Mouse (Mus musculus) liver, embryonic 11.5 days (tissue): ENCODE measurements at regions not wholly inside any gene's neighbourhood (a gene's known extent, or its start where the extent isn't known, plus 50 kb on each side); places are given as distances from the start of the nearest gene placed in this dataset.

Experiments used
- ATAC-seq: fragments of 200-750 bp; cut with Nextera tagmentation; replicated peaks from 2 replicates; pipeline ENCODE4 v1.8.0; 2017; ENCODE audit warnings: moderate number of reproducible peaks, mild to moderate bottlenecking, moderate TSS enrichment, moderate library complexity; ENCODE audit not compliant: low FRiP score
- DNase-seq: peaks from one replicate; pipeline ENCODE4 v3.0.0-alpha.2; 2017; ENCODE audit warnings: low spot score
- H3K27ac ChIP-seq: fragments of 300-500 bp; sonication (generic); 2 replicates; pipeline ENCODE4 v1.5.1; 2014; ENCODE audit warnings: mild to moderate bottlenecking, low read depth, low read length, control low read depth
- H3K27me3 ChIP-seq: fragments of 300-500 bp; sonication (generic); replicated peaks from 2 replicates; pipeline ENCODE4 v1.6.1; 2014; ENCODE audit warnings: low read length, mixed read lengths; ENCODE audit not compliant: control insufficient read depth, insufficient read depth
- H3K36me3 ChIP-seq: fragments of 300-500 bp; sonication (generic); 2 replicates; pipeline ENCODE4 v1.6.1; 2014; ENCODE audit warnings: mild to moderate bottlenecking, low read length, moderate library complexity, mixed read lengths; ENCODE audit not compliant: control insufficient read depth, insufficient read depth
- H3K4me1 ChIP-seq: fragments of 300-500 bp; sonication (generic); replicated peaks from 2 replicates; pipeline ENCODE4 v1.6.1; 2014; ENCODE audit warnings: low read length, mixed read lengths; ENCODE audit not compliant: control insufficient read depth, insufficient read depth
- H3K4me2 ChIP-seq: fragments of 300-500 bp; sonication (generic); 2 replicates; pipeline ENCODE4 v1.6.1; 2014; ENCODE audit warnings: mild to moderate bottlenecking, control low read depth, moderate library complexity
- H3K4me3 ChIP-seq: fragments of 300-500 bp; sonication (generic); 2 replicates; pipeline ENCODE4 v1.5.1; 2014; ENCODE audit warnings: low read depth, low read length, control low read depth
- H3K9ac ChIP-seq: fragments of 300-500 bp; sonication (generic); 2 replicates; pipeline ENCODE4 v1.6.1; 2014; ENCODE audit warnings: low read depth, low read length, control low read depth
- H3K9me3 ChIP-seq: fragments of 300-500 bp; sonication (generic); 2 replicates; pipeline ENCODE4 v1.6.1; 2016; ENCODE audit warnings: low read length, inconsistent platforms, mixed read lengths; ENCODE audit not compliant: control insufficient read depth
- WGBS: fragments of 180-500 bp; shearing (Covaris S2); extraction: QIAGEN DNeasy Blood & Tissue Kit; methylation state at CpG from one replicate; pipeline ENCODE4 v1.1.7; 2014; 5-methylcytosine and 5-hydroxymethylcytosine counted together

DNA sequence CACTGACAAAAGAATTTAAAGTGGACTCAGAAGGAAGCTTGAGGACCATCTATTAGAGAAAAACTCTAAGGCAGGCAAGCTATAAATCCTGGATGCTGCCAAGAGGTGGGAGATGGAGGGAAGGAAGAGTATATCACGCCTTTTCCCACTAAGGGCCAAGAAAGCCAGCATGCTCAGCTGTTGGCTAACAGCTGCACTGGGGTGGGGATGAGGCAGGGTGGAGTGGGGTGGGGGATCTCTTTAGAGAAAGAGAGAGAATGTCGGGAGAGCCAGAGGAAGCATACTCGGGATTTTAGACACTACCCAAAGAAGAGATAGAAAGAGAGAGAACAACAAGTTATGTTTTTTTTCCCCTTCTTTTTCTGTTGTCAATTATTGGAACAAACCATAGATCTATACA lies 115.2 kb upstream of the Shb start:
- Histone ChIP-seq H3K27me3 (no peaks in the 10 kb centered on the region), H3K4me1 (no peaks in the 10 kb centered on the region), H3K4me2 (no peak overlapping the region), H3K9ac (no peak overlapping the region), H3K9me3 (no peaks in the 10 kb centered on the region), H3K4me3 (no peak overlapping the region), H3K36me3 (no peaks in the 10 kb centered on the region), H3K27ac (no peak overlapping the region)
- ATAC-seq (no peak), DNase-seq (no peak)
- 75% methylated on average over 3 of the region's 3 CpGs for WGBS

DNA sequence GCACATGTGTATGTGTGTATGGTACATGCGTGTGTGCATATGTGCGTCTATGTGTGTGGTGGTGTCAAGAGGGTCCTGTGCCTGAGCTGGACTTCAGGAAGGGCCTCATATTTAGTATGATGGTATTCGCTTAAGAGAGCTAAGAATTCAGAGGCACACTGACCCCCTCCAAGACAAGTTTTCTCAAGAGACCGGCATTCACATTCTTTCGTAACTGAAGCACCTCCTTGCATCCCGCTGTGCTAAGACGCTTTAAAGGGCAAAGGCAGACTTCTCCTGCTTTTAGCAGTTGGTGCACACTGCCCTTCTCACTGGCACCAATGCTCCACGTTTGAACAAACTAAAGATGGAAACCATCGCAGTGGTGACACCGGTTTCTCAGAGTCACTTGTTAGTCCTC lies 110.3 kb upstream of the Shb start:
- DNase-seq (no peak), ATAC-seq (no peak)
- Histone ChIP-seq H3K27me3 (no peaks in the 10 kb centered on the region), H3K27ac (no peak overlapping the region), H3K36me3 (no peaks in the 10 kb centered on the region), H3K4me3 (no peak overlapping the region), H3K4me2 (no peak overlapping the region), H3K9ac (no peak overlapping the region), H3K4me1 (no peaks in the 10 kb centered on the region), H3K9me3 (no peaks in the 10 kb centered on the region)
- 84% methylated on average over 10 of the region's 10 CpGs for WGBS

DNA sequence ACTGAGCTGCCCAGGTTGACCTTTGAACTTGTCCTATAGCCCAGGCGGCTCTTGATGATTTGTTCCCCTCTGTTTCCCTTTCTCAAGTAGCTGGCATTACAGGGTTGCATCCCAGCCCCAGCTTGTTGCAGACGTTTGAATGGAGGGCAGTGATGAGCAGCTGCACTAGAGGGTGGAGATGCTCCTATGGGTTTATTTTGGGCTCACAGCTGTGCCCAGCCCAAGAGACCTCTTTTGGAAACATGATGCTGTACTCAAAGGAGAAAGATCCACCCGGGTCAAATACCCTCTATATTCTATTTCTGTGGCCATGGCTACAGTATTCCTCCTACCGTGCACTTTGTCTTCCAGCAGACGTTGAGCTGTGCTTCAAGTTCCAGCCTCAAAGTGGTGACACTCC lies 109.0 kb upstream of the Shb start:
- Histone ChIP-seq H3K4me1 (no peaks in the 10 kb centered on the region), H3K27me3 (no peaks in the 10 kb centered on the region), H3K36me3 (no peaks in the 10 kb centered on the region), H3K9me3 (no peaks in the 10 kb centered on the region), H3K4me2 (no peak overlapping the region), H3K4me3 (no peak overlapping the region), H3K9ac (no peak overlapping the region), H3K27ac (no peak overlapping the region)
- DNase-seq (no peak), ATAC-seq (no peak)
- WGBS, result 60% methylated on average over 5 of the region's 5 CpGs

DNA sequence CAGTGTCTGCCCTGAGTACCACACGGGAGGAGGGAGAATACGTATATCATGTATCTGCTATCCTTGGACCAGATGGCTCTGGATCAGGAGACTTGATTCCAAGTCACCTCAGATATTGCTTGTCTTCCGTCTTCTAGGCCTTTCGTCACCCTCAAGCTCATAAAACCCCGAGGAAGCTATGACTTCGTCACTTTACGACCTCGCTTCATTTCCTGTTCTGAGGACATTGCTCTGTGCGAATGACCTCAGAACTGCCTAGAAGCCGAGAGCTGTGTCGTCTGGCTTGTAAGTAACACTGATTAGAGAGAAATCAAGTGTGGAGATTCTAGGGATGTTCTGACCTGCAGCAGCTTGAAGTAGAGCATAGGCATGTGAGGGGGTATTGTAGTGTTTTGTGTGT lies 108.4 kb upstream of the Shb start:
- no peaks in the 10 kb centered on the region for H3K4me1 ChIP-seq
- 47% methylated on average over 11 of the region's 11 CpGs for WGBS
- no peak overlapping the region for H3K9ac ChIP-seq
- no peak overlapping the region for H3K27ac ChIP-seq
- no peak overlapping the region for H3K4me3 ChIP-seq
- ATAC-seq (no peak), DNase-seq (no peak)
- H3K4me2 ChIP-seq, result no peak overlapping the region
- H3K27me3 ChIP-seq, result no peaks in the 10 kb centered on the region
- H3K36me3 ChIP-seq, result no peaks in the 10 kb centered on the region
- H3K9me3 ChIP-seq, result no peaks in the 10 kb centered on the region

DNA sequence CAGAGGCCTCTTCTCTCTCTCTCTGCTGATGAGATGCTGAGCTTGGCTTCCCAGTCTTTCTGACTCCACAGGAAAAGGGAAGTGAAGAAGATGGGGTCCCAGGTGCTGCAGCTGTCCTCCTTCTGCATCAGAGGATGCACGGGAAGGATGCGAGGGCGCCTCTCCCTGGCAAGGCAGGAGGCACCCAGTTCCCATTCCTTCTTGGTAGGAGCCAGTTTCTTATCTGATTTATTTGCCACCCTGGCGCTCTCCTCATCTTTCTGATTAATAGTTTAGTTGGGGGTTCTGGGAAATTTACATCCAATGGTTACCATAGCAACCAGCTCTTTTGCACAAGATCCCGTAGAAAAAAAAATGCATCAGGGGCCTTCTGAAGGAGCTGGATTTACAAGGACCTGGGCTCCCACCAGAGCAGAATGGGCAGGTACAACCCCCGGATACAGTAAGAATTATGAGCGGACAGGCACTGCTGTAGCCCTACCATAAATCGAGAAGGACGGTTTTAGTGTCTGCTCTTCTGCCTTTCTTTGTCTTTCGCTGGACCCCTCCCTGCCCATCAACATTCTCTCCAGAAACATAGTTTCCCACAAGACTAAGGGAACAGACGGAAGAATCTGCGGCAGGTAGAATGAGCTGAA lies 107.2 kb upstream of the Shb start:
- Histone ChIP-seq H3K36me3 (no peaks in the 10 kb centered on the region), H3K4me3 (no peak overlapping the region), H3K27me3 (no peaks in the 10 kb centered on the region), H3K4me2 (no peak overlapping the region), H3K4me1 (no peaks in the 10 kb centered on the region), H3K9ac (no peak overlapping the region), H3K9me3 (no peaks in the 10 kb centered on the region), H3K27ac (no peak overlapping the region)
- ATAC-seq (no peak), DNase-seq (no peak)
- 80% methylated on average over 12 of the region's 12 CpGs for WGBS

DNA sequence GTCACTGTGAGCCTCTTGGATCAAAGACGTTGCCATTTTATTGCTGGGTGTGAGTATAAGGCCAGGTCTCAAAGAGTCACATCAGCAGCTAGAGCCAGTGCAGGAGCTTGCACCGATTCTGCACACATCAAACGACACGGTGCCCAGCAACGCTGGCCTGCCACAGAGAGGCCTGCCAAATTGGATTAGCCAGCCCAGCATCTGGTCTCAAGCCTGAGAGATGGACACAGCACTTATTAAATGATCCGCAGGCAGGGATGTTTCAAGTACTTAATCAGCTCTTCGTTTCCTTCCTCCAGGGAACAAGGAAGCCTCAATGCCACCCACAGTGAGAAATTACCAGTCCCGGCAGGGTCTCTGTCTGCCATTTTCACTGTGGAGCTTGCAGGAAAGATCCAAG lies 106.1 kb upstream of the Shb start:
- Histone ChIP-seq H3K9ac (no peak overlapping the region), H3K4me1 (no peaks in the 10 kb centered on the region), H3K27ac (no peak overlapping the region), H3K4me2 (no peak overlapping the region), H3K9me3 (no peaks in the 10 kb centered on the region), H3K36me3 (no peaks in the 10 kb centered on the region), H3K27me3 (no peaks in the 10 kb centered on the region), H3K4me3 (no peak overlapping the region)
- WGBS, result 56% methylated on average over 8 of the region's 8 CpGs
- ATAC-seq, result no peak
- no peak for DNase-seq

DNA sequence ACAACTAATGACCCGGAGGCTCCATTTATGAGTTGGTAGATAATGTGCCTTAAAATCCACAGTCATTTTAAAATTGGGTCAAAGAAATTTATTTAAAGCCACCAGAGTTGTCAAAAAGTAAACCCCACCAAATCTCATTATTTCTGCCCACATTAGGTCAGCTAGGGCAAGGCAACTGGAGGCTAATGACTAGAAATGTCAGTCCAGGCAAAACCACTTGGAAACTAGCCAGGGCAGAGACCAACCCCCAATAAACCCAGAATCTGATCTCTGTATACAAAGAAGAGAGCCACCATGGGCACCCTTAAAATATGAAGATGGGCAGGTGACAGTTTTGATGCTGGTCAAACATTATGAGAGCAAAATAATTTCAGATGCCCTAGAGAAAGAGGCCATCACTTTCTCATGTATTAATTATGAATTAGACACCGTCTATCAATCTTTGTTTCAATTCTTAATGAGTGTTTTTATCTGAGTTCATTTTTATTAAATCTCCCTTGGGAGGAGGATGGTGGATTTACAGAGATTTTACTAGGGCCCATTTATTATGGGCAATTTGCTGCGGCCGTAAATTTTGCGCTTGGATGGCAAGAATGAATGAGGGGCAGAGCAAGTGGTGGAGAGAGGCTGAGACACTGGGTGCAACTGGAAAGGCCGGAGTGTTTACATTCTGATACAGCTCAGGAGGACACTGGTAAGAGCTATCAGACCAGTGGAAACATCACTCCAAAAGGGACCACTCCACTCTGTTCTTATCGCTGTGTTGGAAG lies 99.2 kb upstream of the Shb start:
- Histone ChIP-seq H3K4me3 (no peak overlapping the region), H3K9me3 (no peaks in the 10 kb centered on the region), H3K4me2 (no peak overlapping the region), H3K36me3 (no peaks in the 10 kb centered on the region), H3K27ac (no peak overlapping the region), H3K4me1 (no peaks in the 10 kb centered on the region), H3K9ac (no peak overlapping the region), H3K27me3 (no peaks in the 10 kb centered on the region)
- DNase-seq (no peak), ATAC-seq (no peak)
- 82% methylated on average over 7 of the region's 7 CpGs for WGBS

DNA sequence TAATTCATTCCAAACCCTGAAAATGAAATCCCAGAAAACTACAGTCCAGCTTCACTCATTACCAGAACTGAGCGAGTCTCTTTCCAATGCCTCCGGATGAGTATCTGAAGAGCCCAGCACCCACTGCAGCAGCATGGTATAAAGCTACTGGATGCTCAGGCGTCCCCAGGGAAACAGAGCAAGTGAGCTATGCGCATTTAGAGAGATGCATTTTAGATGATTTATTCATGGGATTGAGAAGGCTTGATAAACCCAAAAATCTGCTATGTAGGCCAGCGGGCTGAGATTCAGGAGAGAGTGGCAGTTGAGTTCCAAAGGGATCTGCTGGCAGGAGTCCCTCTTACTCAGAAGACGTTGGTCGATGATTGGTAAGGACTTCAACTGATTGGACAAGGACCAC lies 93.4 kb upstream of the Shb start:
- DNase-seq (no peak), ATAC-seq (no peak)
- Histone ChIP-seq H3K27me3 (no peaks in the 10 kb centered on the region), H3K27ac (no peak overlapping the region), H3K4me1 (no peaks in the 10 kb centered on the region), H3K36me3 (no peaks in the 10 kb centered on the region), H3K9me3 (no peaks in the 10 kb centered on the region), H3K4me3 (no peak overlapping the region), H3K4me2 (no peak overlapping the region), H3K9ac (no peak overlapping the region)
- WGBS, result 85% methylated on average over 7 of the region's 7 CpGs

DNA sequence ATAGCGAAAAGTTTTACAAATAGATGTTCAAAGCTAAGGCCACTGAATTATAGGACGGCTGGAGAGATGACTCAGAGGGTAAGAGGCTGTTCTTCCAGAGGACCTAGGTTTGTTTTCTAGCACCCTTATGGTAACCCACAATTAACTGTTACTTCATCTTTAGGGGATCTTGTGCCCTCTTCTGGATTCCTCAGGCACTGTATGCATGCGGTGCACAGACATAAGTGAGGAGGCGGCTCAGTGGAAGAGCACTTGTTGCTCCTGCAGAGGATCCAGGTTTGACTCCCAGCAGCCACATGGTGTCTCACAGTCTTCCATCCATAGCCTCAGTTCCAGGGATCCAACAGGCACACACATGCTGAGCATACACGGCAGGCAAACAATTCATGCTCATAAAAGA lies 89.7 kb upstream of the Shb start:
- no peak for ATAC-seq
- Histone ChIP-seq H3K4me2 (no peak overlapping the region), H3K9me3 (no peaks in the 10 kb centered on the region), H3K36me3 (no peaks in the 10 kb centered on the region), H3K9ac (no peak overlapping the region), H3K4me1 (no peaks in the 10 kb centered on the region), H3K4me3 (no peak overlapping the region), H3K27ac (no peak overlapping the region), H3K27me3 (no peaks in the 10 kb centered on the region; the same call in 1 of the 2 replicates)
- 84% methylated on average over 5 of the region's 5 CpGs for WGBS
- DNase-seq, result no peak
